Mouse (Mus musculus) adrenal gland, adult (tissue): ENCODE results near the gene Kdm3a.

Source experiments
- DNase-seq, 2 experiments: peaks; one replicate each; pipeline ENCODE4 v3.0.0; 2022 to 2023; ENCODE audit warnings: low spot score in 1 of 2; ENCODE audit not compliant: inconsistent age in 2 of 2

Kdm3a gene

GRCm38 (mm10) chr6:71579478-71579877 lies 53.3 kb downstream of the Kdm3a start:
- no peak for DNase-seq

GRCm38 (mm10) chr6:71575359-71575758 lies 57.4 kb downstream of the Kdm3a start:
- DNase-seq = no peak

- DNase-seq = peak; percentile 47 to 69
Measured at GRCm38 (mm10) chr6:71569025-71569424, 63.8 kb downstream of the Kdm3a start.

- no peak for DNase-seq
Measured at GRCm38 (mm10) chr6:71568616-71569015, 64.2 kb downstream of the Kdm3a start.

GRCm38 (mm10) chr6:71556826-71557225 lies 76.0 kb downstream of the Kdm3a start:
- no peak for DNase-seq

- DNase-seq = peak; percentile 40 to 87
Measured at GRCm38 (mm10) chr6:71555507-71555951, 77.3 kb downstream of the Kdm3a start.

- peak; percentile 97 to 99 for DNase-seq
Measured at GRCm38 (mm10) chr6:71543686-71544499, 88.9 kb downstream of the Kdm3a start, which contains the start of gene Chmp3. TSS of gene Chmp3 (plus strand) at chr6:71543797.
